Mouse (Mus musculus) CH12.LX (cell line): Measurements from ENCODE around the gene Flna. TPM values are rescaled to one million over a fixed set of nuclear protein-coding genes. Genes with fewer than 3 reads are reported as not detected.
A peak's percentile ranks its signal among the peaks of the same experiment; 100 is the strongest.

Experiments
- DNase-seq: peaks from one replicate; pipeline ENCODE4 v3.0.0-alpha.2; 2013; ENCODE audit errors: extremely low read depth
- H3K27ac ChIP-seq: 2 replicates; pipeline ENCODE4 v1.5.1; 2012; ENCODE audit warnings: low read depth, mild to moderate bottlenecking, control low read depth, moderate library complexity; ENCODE audit not compliant: insufficient read depth
- H3K27me3 ChIP-seq: replicated peaks from 2 replicates; pipeline ENCODE3; 2012; ENCODE audit warnings: inconsistent platforms
- H3K36me3 ChIP-seq, 2 experiments: replicated peaks in 1 of 2; 2 replicates each; pipeline versions ENCODE3 to v1.6.1; 2012; ENCODE audit warnings: inconsistent platforms in 1 of 2, low read length in 1 of 2, mild to moderate bottlenecking in 1 of 2, mixed read lengths in 1 of 2, moderate library complexity in 1 of 2; ENCODE audit not compliant: control insufficient read depth in 1 of 2, insufficient read depth in 1 of 2
- H3K4me1 ChIP-seq, 2 experiments: 2 replicates each; pipeline ENCODE4 v1.6.1; 2012; ENCODE audit warnings: inconsistent platforms in 1 of 2, moderate library complexity in 1 of 2; ENCODE audit not compliant: insufficient read depth in 2 of 2, control insufficient read depth in 1 of 2
- H3K4me2 ChIP-seq: 2 replicates; pipeline ENCODE4 v1.6.1; 2012; ENCODE audit warnings: low read depth, mild to moderate bottlenecking, control low read depth; ENCODE audit not compliant: poor library complexity, insufficient read depth, severe bottlenecking
- H3K4me3 ChIP-seq, 3 experiments: fragments of 150-350 bp in 1 of 3; sonication (generic) in 1 of 3; replicated peaks in 1 of 3; 2 replicates each; pipeline versions ENCODE3 to v1.5.1; 2011 to 2012; ENCODE audit warnings: low read depth in 2 of 3, low read length in 2 of 3, mild to moderate bottlenecking in 2 of 3, moderate library complexity in 2 of 3, control low read depth in 1 of 3, improper control_type of control experiment in 1 of 3, inconsistent platforms in 1 of 3, mixed read lengths in 1 of 3; ENCODE audit not compliant: poor library complexity in 1 of 3
- H3K79me2 ChIP-seq: replicated peaks from 2 replicates; pipeline ENCODE4 v1.6.1; 2012; ENCODE audit warnings: mild to moderate bottlenecking, moderate library complexity; ENCODE audit not compliant: control insufficient read depth, poor library complexity, insufficient read depth, severe bottlenecking; ENCODE audit errors: extremely low read depth
- H3K9ac ChIP-seq: 2 replicates; pipeline ENCODE4 v1.6.1; 2012; ENCODE audit warnings: low read depth, mild to moderate bottlenecking, control low read depth, moderate library complexity; ENCODE audit not compliant: insufficient read depth
- H3K9me3 ChIP-seq: replicated peaks from 2 replicates; pipeline ENCODE3; 2012; ENCODE audit warnings: low read length, inconsistent platforms, mixed read lengths
- BHLHE40 ChIP-seq: IDR thresholded peaks from 2 replicates; pipeline ENCODE4 v1.6.1; 2011; ENCODE audit warnings: mild to moderate bottlenecking, low read depth, low read length, improper control_type of control experiment
- CHD1 ChIP-seq: IDR thresholded peaks from 2 replicates; pipeline ENCODE4 v1.6.1; 2012; ENCODE audit warnings: low read depth, low read length, improper control_type of control experiment, inconsistent platforms
- CHD2 ChIP-seq: IDR thresholded peaks from 2 replicates; pipeline ENCODE4 v1.6.1; 2011; ENCODE audit warnings: low read length, improper control_type of control experiment
- CTCF ChIP-seq, 2 experiments: IDR thresholded peaks in 1 of 2; conservative IDR thresholded peaks in 1 of 2; 2 replicates each; pipeline ENCODE4 v1.5.1; 2011 to 2012; ENCODE audit warnings: low read depth in 2 of 2, low read length in 2 of 2, improper control_type of control experiment in 1 of 2, inconsistent platforms in 1 of 2, mild to moderate bottlenecking in 1 of 2, moderate library complexity in 1 of 2
- E2F4 ChIP-seq: IDR thresholded peaks from 2 replicates; pipeline ENCODE4 v1.6.1; 2011; ENCODE audit warnings: low read depth, low read length, improper control_type of control experiment; ENCODE audit not compliant: insufficient replicate concordance
- ELF1 ChIP-seq: IDR thresholded peaks from 2 replicates; pipeline ENCODE4 v1.6.1; 2014; ENCODE audit warnings: low read depth, mild to moderate bottlenecking, inconsistent platforms, low read length, improper control_type of control experiment
- EP300 ChIP-seq: IDR thresholded peaks from 2 replicates; pipeline ENCODE4 v1.6.1; 2011; ENCODE audit warnings: low read length, improper control_type of control experiment
- ETS1 ChIP-seq: conservative IDR thresholded peaks from 2 replicates; pipeline ENCODE4 v1.6.1; 2012; ENCODE audit warnings: low read depth, mild to moderate bottlenecking, inconsistent platforms, low read length, improper control_type of control experiment, moderate library complexity
- GABPA ChIP-seq: IDR thresholded peaks from 2 replicates; pipeline ENCODE4 v1.6.1; 2012; ENCODE audit warnings: low read depth, low read length, improper control_type of control experiment, inconsistent platforms; ENCODE audit not compliant: insufficient replicate concordance
- HCFC1 ChIP-seq: IDR thresholded peaks from 2 replicates; pipeline ENCODE4 v1.6.1; 2012; ENCODE audit warnings: low read depth, mild to moderate bottlenecking, inconsistent platforms, low read length, improper control_type of control experiment
- IRF4 ChIP-seq: IDR thresholded peaks from 2 replicates; pipeline ENCODE4 v1.6.1; 2014; ENCODE audit warnings: low read depth, mild to moderate bottlenecking, inconsistent platforms, low read length, improper control_type of control experiment
- JUN ChIP-seq: IDR thresholded peaks from 2 replicates; pipeline ENCODE4 v1.6.1; 2011; ENCODE audit warnings: low read depth, mild to moderate bottlenecking, low read length, improper control_type of control experiment, moderate library complexity; ENCODE audit not compliant: insufficient read depth
- JUND ChIP-seq: conservative IDR thresholded peaks from 2 replicates; pipeline ENCODE4 v1.6.1; 2011; ENCODE audit warnings: low read depth, low read length, improper control_type of control experiment
- KAT2A ChIP-seq: IDR thresholded peaks from 2 replicates; pipeline ENCODE4 v1.6.1; 2012; ENCODE audit warnings: low read length, improper control_type of control experiment, inconsistent platforms; ENCODE audit not compliant: insufficient replicate concordance
- MAFK ChIP-seq: IDR thresholded peaks from 2 replicates; pipeline ENCODE4 v1.6.1; 2011; ENCODE audit warnings: low read length, improper control_type of control experiment; ENCODE audit not compliant: insufficient replicate concordance
- MAX ChIP-seq: IDR thresholded peaks from 2 replicates; pipeline ENCODE4 v1.6.1; 2011; ENCODE audit warnings: low read length, improper control_type of control experiment
- MAZ ChIP-seq: IDR thresholded peaks from 2 replicates; pipeline ENCODE4 v1.6.1; 2012; ENCODE audit warnings: low read depth, mild to moderate bottlenecking, inconsistent platforms, low read length, improper control_type of control experiment, moderate library complexity
- MEF2A ChIP-seq: IDR thresholded peaks from 2 replicates; pipeline ENCODE4 v1.6.1; 2014; ENCODE audit warnings: low read depth, mild to moderate bottlenecking, inconsistent platforms, low read length, improper control_type of control experiment, borderline replicate concordance
- MXI1 ChIP-seq: IDR thresholded peaks from 2 replicates; pipeline ENCODE4 v1.6.1; 2011; ENCODE audit warnings: mild to moderate bottlenecking, low read depth, low read length, improper control_type of control experiment
- MYC ChIP-seq: IDR thresholded peaks from 2 replicates; pipeline ENCODE4 v1.6.1; 2011; ENCODE audit warnings: low read depth, mild to moderate bottlenecking, improper control_type of control experiment, low read length
- NELFE ChIP-seq: IDR thresholded peaks from 2 replicates; pipeline ENCODE4 v1.6.1; 2011; ENCODE audit warnings: low read depth, low read length, improper control_type of control experiment
- NRF1 ChIP-seq: IDR thresholded peaks from 2 replicates; pipeline ENCODE4 v1.6.1; 2014; ENCODE audit warnings: low read depth, mild to moderate bottlenecking, inconsistent platforms, low read length, improper control_type of control experiment, moderate library complexity
- PAX5 ChIP-seq: IDR thresholded peaks from 2 replicates; pipeline ENCODE4 v1.6.1; 2012; ENCODE audit warnings: low read length, inconsistent platforms, mixed read lengths
- POLR2A ChIP-seq: IDR thresholded peaks from 2 replicates; pipeline ENCODE4 v1.6.1; 2011; ENCODE audit warnings: low read depth, mild to moderate bottlenecking, improper control_type of control experiment, low read length
- POLR2AphosphoS2 ChIP-seq: IDR thresholded peaks from 2 replicates; pipeline ENCODE4 v1.6.1; 2011; ENCODE audit warnings: low read depth, low read length, improper control_type of control experiment
- RAD21 ChIP-seq: IDR thresholded peaks from 2 replicates; pipeline ENCODE4 v1.6.1; 2011; ENCODE audit warnings: low read depth, mild to moderate bottlenecking, low read length, improper control_type of control experiment, moderate library complexity
- RCOR1 ChIP-seq: conservative IDR thresholded peaks from 2 replicates; pipeline ENCODE4 v1.6.1; 2012; ENCODE audit warnings: low read depth, mild to moderate bottlenecking, inconsistent platforms, low read length, improper control_type of control experiment
- SIN3A ChIP-seq: IDR thresholded peaks from 2 replicates; pipeline ENCODE4 v1.6.1; 2012; ENCODE audit warnings: low read length, improper control_type of control experiment, inconsistent platforms
- SMC3 ChIP-seq: IDR thresholded peaks from 2 replicates; pipeline ENCODE4 v1.6.1; 2011; ENCODE audit warnings: low read depth, low read length, improper control_type of control experiment
- TBP ChIP-seq: conservative IDR thresholded peaks from 2 replicates; pipeline ENCODE4 v1.6.1; 2011; ENCODE audit warnings: low read depth, low read length, improper control_type of control experiment
- TCF12 ChIP-seq: IDR thresholded peaks from 2 replicates; pipeline ENCODE4 v1.6.1; 2014; ENCODE audit warnings: low read depth, mild to moderate bottlenecking, inconsistent platforms, low read length, improper control_type of control experiment
- UBTF ChIP-seq: IDR thresholded peaks from 2 replicates; pipeline ENCODE4 v1.6.1; 2012; ENCODE audit warnings: low read depth, mild to moderate bottlenecking, inconsistent platforms, low read length, improper control_type of control experiment, moderate library complexity
- USF1 ChIP-seq: IDR thresholded peaks from 2 replicates; pipeline ENCODE4 v1.6.1; 2014; ENCODE audit warnings: low read depth, mild to moderate bottlenecking, inconsistent platforms, low read length, improper control_type of control experiment
- USF2 ChIP-seq: conservative IDR thresholded peaks from 2 replicates; pipeline ENCODE4 v1.6.1; 2011; ENCODE audit warnings: low read depth, low read length, improper control_type of control experiment
- ZC3H11A ChIP-seq: IDR thresholded peaks from 2 replicates; pipeline ENCODE4 v1.6.1; 2012; ENCODE audit warnings: low read depth, mild to moderate bottlenecking, inconsistent platforms, low read length, improper control_type of control experiment
- ZKSCAN1 ChIP-seq: IDR thresholded peaks from 2 replicates; pipeline ENCODE4 v1.6.1; 2012; ENCODE audit warnings: low read depth, inconsistent platforms, low read length, improper control_type of control experiment, borderline replicate concordance
- ZMIZ1 ChIP-seq: IDR thresholded peaks from 2 replicates; pipeline ENCODE4 v1.6.1; 2012; ENCODE audit warnings: low read depth, mild to moderate bottlenecking, inconsistent platforms, low read length, improper control_type of control experiment
- ZNF384 ChIP-seq: IDR thresholded peaks from 2 replicates; pipeline ENCODE4 v1.6.1; 2012; ENCODE audit warnings: low read depth, low read length, improper control_type of control experiment, inconsistent platforms
- dilution Hi-C: fragments of 300-500 bp; cut with MboI; formaldehyde crosslinking; loops from 2 replicates; pipeline ENCODE4 v1.14.3; 2020; ENCODE audit warnings: low sequenced_read_pairs; ENCODE audit not compliant: extremely low pct_unique_long_range_greater_than_20kb, extremely low pct_ligation_motif_present
- in situ Hi-C: fragments of 300-500 bp; cut with MboI; formaldehyde crosslinking; loops from 3 replicates; pipeline ENCODE4 v1.14.3; 2019; ENCODE audit warnings: low sequenced_read_pairs, low pct_ligation_motif_present, low pct_unique_long_range_greater_than_20kb, mixed read lengths
- polyA plus RNA-seq: library from polyadenylated mRNA; unstranded; fragments of >175 nt; gene quantifications from 2 replicates; pipeline ENCODE4 v1.2.1, GENCODE M21; 2012; ENCODE audit warnings: low read depth; ENCODE audit not compliant: insufficient read length
- total RNA-seq, 2 experiments: library from RNA; depleted of rRNA; stranded (reverse); fragments of 300-350 nt in 1 of 2; fragments of >200 nt in 1 of 2; gene quantifications; 2 replicates each; pipeline ENCODE4 v1.2.3; 2012 to 2014

Flna gene
- total and polyA plus RNA-seq, 3 experiments: 56.8 to 91.6 (median 78.7) TPM

DNA sequence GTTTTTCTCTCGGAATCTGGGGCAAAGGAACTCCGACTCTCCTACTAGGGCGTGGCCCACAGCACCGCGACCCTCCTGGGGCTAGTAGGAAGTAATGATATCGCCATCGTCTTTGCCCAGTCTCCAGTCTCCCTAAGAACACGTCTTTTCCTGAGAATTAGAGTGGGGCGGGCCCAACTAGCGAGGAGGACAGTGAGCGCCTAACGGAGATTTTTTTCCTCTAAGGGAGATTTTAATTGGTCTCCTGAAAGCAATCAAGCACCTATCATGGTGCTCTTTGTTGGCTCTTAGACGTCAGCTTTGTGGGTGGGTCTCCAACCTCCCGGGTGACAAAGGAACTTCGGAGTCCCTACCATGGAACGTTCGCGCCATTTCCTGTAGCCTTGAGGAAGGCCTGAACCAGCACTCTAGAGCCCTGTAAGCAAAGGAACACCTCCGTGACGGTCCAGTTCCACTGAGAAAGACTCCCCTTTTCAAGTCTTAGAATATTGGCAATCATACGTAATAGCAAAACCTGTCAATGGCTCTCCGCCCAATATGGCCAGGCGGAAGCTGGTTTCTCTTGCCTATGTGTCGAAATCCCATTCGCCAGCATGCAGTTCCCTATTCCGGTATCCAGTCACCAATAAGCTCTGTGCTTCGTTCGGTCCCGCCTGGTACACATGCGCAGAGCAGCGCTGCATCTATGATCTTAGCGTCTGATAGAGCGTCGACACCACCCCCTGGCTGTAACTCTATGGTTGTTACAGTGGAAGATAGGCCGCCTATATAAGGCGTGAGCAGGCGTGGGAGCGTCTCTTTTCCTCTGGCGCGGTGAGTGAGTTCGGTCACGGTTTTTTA lies 20.7 kb upstream of the Flna start, which contains the start of gene Rpl10:
Gene Rpl10, plus strand, starts transcription at position 751 of the 840 bp plus-strand sequence.
- H3K4me1 ChIP-seq: peaks cover 0 to 14% of the 10 kb centered on the region in 2 experiments; a peak in 2 of 4 replicates
- peaks cover 14 to 19% of the 10 kb centered on the region in 2 experiments for H3K36me3 ChIP-seq
- H3K4me3 ChIP-seq: peak within 1 kb of the TSS; percentile 66 to 91 (median 88)
- DNase-seq: peak; percentile 96
- no peaks in the 10 kb centered on the region for H3K9me3 ChIP-seq
- in situ Hi-C loops: no loop called here
- peaks cover 16% of the 10 kb centered on the region for H3K79me2 ChIP-seq
- H3K4me2 ChIP-seq: peak within 1 kb of the TSS; percentile 47
- peak; percentile 93 for TF ChIP-seq ZNF384
- peak; percentile 70 for TF ChIP-seq MYC
- TF ChIP-seq POLR2AphosphoS2: peak; percentile 67
- no peak for TF ChIP-seq SMC3
- TF ChIP-seq RCOR1: no peak
- TF ChIP-seq CHD2: no peak
- no peak for TF ChIP-seq PAX5
- no peak for TF ChIP-seq JUN
- no peak for TF ChIP-seq USF2
- no peak for TF ChIP-seq IRF4
- peak; percentile 28; the same call in 1 of the 2 replicates for TF ChIP-seq GABPA
- TF ChIP-seq CTCF (conservative IDR thresholded peaks at IDR 0.05 in 1 of 2, IDR thresholded peaks at IDR 0.05 in 1 of 2; ENCODE audit: low read depth in 2 of 2, low read length in 2 of 2): no peak
- TF ChIP-seq MAFK: no peak
- peak; percentile 94 for TF ChIP-seq POLR2A
- TF ChIP-seq BHLHE40: 0 out of 2 replicates have a peak, but pooled peaks have one; percentile 6
- peak; percentile 86 for TF ChIP-seq HCFC1
- TF ChIP-seq MAZ: no peak
- no peak for TF ChIP-seq ZC3H11A
- TF ChIP-seq UBTF: no peak
- TF ChIP-seq ZKSCAN1: no peak
- peak; percentile 66 for TF ChIP-seq MAX
- TF ChIP-seq ELF1: peak; percentile 93
- peak; percentile 95 for TF ChIP-seq ZMIZ1
- no peak for TF ChIP-seq CHD1
- TF ChIP-seq KAT2A: peak; percentile 80
- TF ChIP-seq MXI1: no peak
- TF ChIP-seq JUND: no peak
- no peak; the same call in 1 of the 2 replicates for TF ChIP-seq ETS1
- TF ChIP-seq TBP: peak; percentile 98
- peak; percentile 35 for TF ChIP-seq SIN3A
- peak; percentile 95 for TF ChIP-seq NRF1
- no peak for TF ChIP-seq USF1
- TF ChIP-seq EP300: no peak
- peak; percentile 97 for TF ChIP-seq TCF12
- peak; percentile 98 for TF ChIP-seq NELFE
- TF ChIP-seq MEF2A: no peak
- no peak for TF ChIP-seq RAD21
- TF ChIP-seq E2F4: 0 out of 2 replicates have a peak, but pooled peaks have one; percentile 41
- H3K27ac ChIP-seq: peak within 1 kb of the TSS; percentile 93
- no peaks in the 10 kb centered on the region for H3K27me3 ChIP-seq
- dilution Hi-C loops: no loop called here
- peak within 1 kb of the TSS; percentile 98 for H3K9ac ChIP-seq
